In the genomic region with DNA sequence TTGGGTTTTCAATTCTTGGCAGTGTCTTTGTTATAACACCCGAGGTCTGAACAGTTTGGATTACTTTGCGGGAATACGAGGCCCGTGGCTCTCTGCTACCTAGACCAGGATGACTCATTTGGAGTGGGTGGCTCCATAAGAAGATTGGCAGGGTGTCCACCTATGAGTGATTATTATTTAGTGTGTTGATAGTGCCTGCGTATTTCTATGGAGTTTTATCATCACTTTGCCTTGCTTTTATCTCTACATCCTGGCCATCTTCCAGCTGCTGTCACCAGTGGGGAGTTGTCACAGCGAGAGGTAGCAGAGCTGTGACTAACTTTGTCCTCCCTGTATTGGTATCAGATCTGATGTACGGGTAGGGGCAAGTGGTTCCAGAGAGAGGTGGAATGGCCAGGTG, we compare ENCODE assay signal across 14 mouse cellular contexts.
"Had no signal": no experiment of that assay in that cellular context is flagged by ENCODE, and none has a peak within 500 bp of the region (broad histone marks: within the 10 kb centered on the region; RNA-seq: fewer than 3 reads in every experiment).

No protein-coding gene starts in this region.

- H3K27ac ChIP-seq: kidney, embryonic 15.5 days; limb, embryonic 13.5 days; liver, embryonic 12.5 days; lung, embryonic 15.5 days; midbrain, embryonic 12.5 days; neural tube, embryonic 13.5 days had no signal

- H3K9ac ChIP-seq: kidney, embryonic 15.5 days; limb, embryonic 13.5 days; liver, embryonic 12.5 days; lung, embryonic 15.5 days; midbrain, embryonic 12.5 days; neural tube, embryonic 13.5 days had no signal

- H3K4me3 ChIP-seq: kidney, embryonic 15.5 days; limb, embryonic 13.5 days; liver, embryonic 12.5 days; lung, embryonic 15.5 days; midbrain, embryonic 12.5 days; neural tube, embryonic 13.5 days had no signal

- H3K27me3 ChIP-seq: liver, embryonic 12.5 days; lung, embryonic 15.5 days; midbrain, embryonic 12.5 days; neural tube, embryonic 13.5 days had no signal

- ATAC-seq: intestine, embryonic 16.5 days; liver, embryonic 12.5 days; midbrain, embryonic 16.5 days had no signal

- H3K4me1 ChIP-seq: liver, embryonic 12.5 days; midbrain, embryonic 12.5 days; neural tube, embryonic 13.5 days had no signal

- H3K4me2 ChIP-seq: kidney, embryonic 15.5 days; limb, embryonic 13.5 days; liver, embryonic 12.5 days; lung, embryonic 15.5 days; midbrain, embryonic 12.5 days; neural tube, embryonic 13.5 days had no signal

- DNase-seq: kidney, adult 2 months; kidney, postnatal 14 days; layer of hippocampus, postnatal 36 days; retina, postnatal 1 day; right cerebral cortex, postnatal 4 days; spleen, adult 18-20 months had no signal

- H3K36me3 ChIP-seq: kidney, embryonic 15.5 days; limb, embryonic 13.5 days; liver, embryonic 12.5 days; lung, embryonic 15.5 days; midbrain, embryonic 12.5 days; neural tube, embryonic 13.5 days had no signal

- H3K9me3 ChIP-seq: limb, embryonic 13.5 days; liver, embryonic 12.5 days; lung, embryonic 15.5 days; midbrain, embryonic 12.5 days had no signal
